Mouse (Mus musculus) left cerebral cortex, postnatal 25 days (tissue): ENCODE data around the gene Cutal. TPM values are rescaled to one million over a fixed set of nuclear protein-coding genes. Genes with fewer than 3 reads are reported as not detected.

Source experiments
- DNase-seq, 2 experiments: peaks; one replicate each; pipeline ENCODE4 v3.0.0; 2022; ENCODE audit warnings: low spot score in 2 of 2, mixed read lengths in 1 of 2
- intact Hi-C: fragments of 180-260 bp; cut with DNase I; formaldehyde crosslinking; loops from one replicate; pipeline ENCODE4 v1.15.1; 2025
- total RNA-seq, 2 experiments: library from RNA; stranded (reverse); gene quantifications; 2 replicates each; pipeline ENCODE4 v1.2.3; 2021

Cutal gene
- total RNA-seq, 2 experiments from 2014 or later = 0.25 to 0.41 TPM

GRCm38 (mm10) chr2:34880054-34880453, 5.9 kb downstream of the Cutal start:
- intact Hi-C loops = no loop called here
- DNase-seq = no peak

GRCm38 (mm10) chr2:34882757-34883156, 8.6 kb downstream of the Cutal start:
- no peak for DNase-seq
- intact Hi-C loops = no loop called here

GRCm38 (mm10) chr2:34883190-34883589, 9.0 kb downstream of the Cutal start:
- DNase-seq = no peak
- intact Hi-C loops = no loop called here

- intact Hi-C loops = no loop called here
- DNase-seq = no peak
These were observed 10.0 kb downstream of the Cutal start for GRCm38 (mm10) chr2:34884186-34884585.

- no peak for DNase-seq
- intact Hi-C loops = no loop called here
These were observed 19.8 kb downstream of the Cutal start for GRCm38 (mm10) chr2:34893950-34894349.

- intact Hi-C loops = no loop called here
- DNase-seq = no peak
These were observed 21.4 kb downstream of the Cutal start for GRCm38 (mm10) chr2:34895503-34896113.

- no peak for DNase-seq
- intact Hi-C loops = no loop called here
These were observed 22.7 kb downstream of the Cutal start for GRCm38 (mm10) chr2:34896821-34897460.

- intact Hi-C loops = no loop called here
These were observed 23.6 kb downstream of the Cutal start for GRCm38 (mm10) chr2:34897820-34898219.

GRCm38 (mm10) chr2:34899682-34900081, 25.5 kb downstream of the Cutal start:
- DNase-seq = no peak
- intact Hi-C loops = loop anchor here (5.0 kb wide), 1 partner anchor 73 kb away; no protein-coding TSS in a partner anchor

More at GRCm38 (mm10) chr2:34897820-34898219, 23.6 kb downstream of the Cutal start:
- DNase-seq = no peak

GRCm38 (mm10) chr2:34900412-34900811, 26.2 kb downstream of the Cutal start:
- intact Hi-C loops = loop anchor here (5.0 kb wide), 1 partner anchor 72 kb away; no protein-coding TSS in a partner anchor
- DNase-seq = no peak

- intact Hi-C loops = loop anchor here (5.0 kb wide), 1 partner anchor 71 kb away; no protein-coding TSS in a partner anchor
- no peak for DNase-seq
These were observed 27.5 kb downstream of the Cutal start for GRCm38 (mm10) chr2:34901726-34902125.

- intact Hi-C loops = loop anchor here (5.0 kb wide), 1 partner anchor 70 kb away; no protein-coding TSS in a partner anchor
- no peak for DNase-seq
These were observed 28.5 kb downstream of the Cutal start for GRCm38 (mm10) chr2:34902731-34903130.

GRCm38 (mm10) chr2:34903191-34903590, 29.0 kb downstream of the Cutal start:
- DNase-seq = no peak
- intact Hi-C loops = loop anchor here (5.0 kb wide), 1 partner anchor 69 kb away; no protein-coding TSS in a partner anchor

- no peak for DNase-seq
- intact Hi-C loops = loop anchor here (5.0 kb wide), 1 partner anchor 68 kb away; no protein-coding TSS in a partner anchor
These were observed 29.6 kb downstream of the Cutal start for GRCm38 (mm10) chr2:34903652-34904405.

- peak; percentile 97 to 99 for DNase-seq
- intact Hi-C loops = loop anchor here (5.0 kb wide), 1 partner anchor 67 kb away; no protein-coding TSS in a partner anchor
These were observed 30.8 kb downstream of the Cutal start for GRCm38 (mm10) chr2:34904849-34905542.

- no peak for DNase-seq
- intact Hi-C loops = no loop called here
These were observed 32.2 kb downstream of the Cutal start for GRCm38 (mm10) chr2:34906426-34906825.

GRCm38 (mm10) chr2:34906861-34907604, 32.8 kb downstream of the Cutal start:
- DNase-seq = peak in 1 of 2 experiments; percentile 47
- intact Hi-C loops = no loop called here

GRCm38 (mm10) chr2:34909719-34910118, 35.5 kb downstream of the Cutal start:
- intact Hi-C loops = no loop called here

GRCm38 (mm10) chr2:34911871-34912270, 37.7 kb downstream of the Cutal start:
- DNase-seq = no peak
- intact Hi-C loops = no loop called here

More at GRCm38 (mm10) chr2:34909719-34910118, 35.5 kb downstream of the Cutal start:
- DNase-seq = no peak
